Mouse (Mus musculus): ENCODE measurements around the gene Cntnap2. TPM values are rescaled to one million over a fixed set of nuclear protein-coding genes. Genes with fewer than 3 reads are reported as not detected.

The Cntnap2 gene
- total and polyA plus RNA-seq, 2 experiments from 2014 or later, result 0.04 to 1.4 TPM

- TF ChIP-seq EP300 (IDR thresholded peaks at IDR 0.05; ENCODE audit: low read depth) (no peak), CTCF (IDR thresholded peaks at IDR 0.05; ENCODE audit: low read depth) (no peak)
- no peak overlapping the region for H3K27ac ChIP-seq (ENCODE audit: low read depth)
- H3K27me3 ChIP-seq (ENCODE audit: control insufficient read depth, insufficient read depth, low read length), result no peaks in the 10 kb centered on the region
- no peaks in the 10 kb centered on the region for H3K36me3 ChIP-seq (replicated peaks; ENCODE audit: control insufficient read depth, insufficient read depth, low read length)
- no peaks in the 10 kb centered on the region for H3K4me1 ChIP-seq (ENCODE audit: control insufficient read depth, insufficient read depth)
- ATAC-seq (ENCODE audit: insufficient read depth, low read depth) (no peak), DNase-seq (ENCODE audit: low spot score) (no peak)
- no peak overlapping the region for H3K4me2 ChIP-seq (ENCODE audit: low read depth, low read length)
- no peak overlapping the region for H3K9ac ChIP-seq (replicated peaks; ENCODE audit: low read depth, low read length)
- 16% methylated on average over 3 of the region's 3 CpGs for WGBS
- no peak overlapping the region for H3K4me3 ChIP-seq (ENCODE audit: low read depth, low read length)
- H3K9me3 ChIP-seq (replicated peaks; ENCODE audit: control insufficient read depth, low read length), result no peaks in the 10 kb centered on the region
Observed at GRCm38 (mm10) chr6:47259626-47260114, 2200.5 kb downstream of the Cntnap2 start.

- Histone ChIP-seq H3K4me3 (ENCODE audit: low read depth, low read length) (no peak overlapping the region), H3K9ac (replicated peaks; ENCODE audit: low read depth, low read length) (no peak overlapping the region), H3K4me1 (ENCODE audit: control insufficient read depth, insufficient read depth) (no peaks in the 10 kb centered on the region), H3K36me3 (replicated peaks; ENCODE audit: control insufficient read depth, insufficient read depth, low read length) (no peaks in the 10 kb centered on the region), H3K4me2 (ENCODE audit: low read depth, low read length) (no peak overlapping the region), H3K27me3 (ENCODE audit: control insufficient read depth, insufficient read depth, low read length) (no peaks in the 10 kb centered on the region), H3K9me3 (replicated peaks; ENCODE audit: control insufficient read depth, low read length) (no peaks in the 10 kb centered on the region), H3K27ac (ENCODE audit: low read depth) (no peak overlapping the region)
- DNase-seq (ENCODE audit: low spot score), result no peak
- 27% methylated on average over 3 of the region's 3 CpGs for WGBS
- TF ChIP-seq CTCF (IDR thresholded peaks at IDR 0.05; ENCODE audit: low read depth) (no peak), EP300 (IDR thresholded peaks at IDR 0.05; ENCODE audit: low read depth) (no peak)
- no peak for ATAC-seq (ENCODE audit: insufficient read depth, low read depth)
Observed at GRCm38 (mm10) chr6:47267236-47267635, 2208.1 kb downstream of the Cntnap2 start.

GRCm38 (mm10) chr6:47269455-47269854 lies 2210.3 kb downstream of the Cntnap2 start:
- Histone ChIP-seq H3K4me3 (ENCODE audit: low read depth, low read length) (no peak overlapping the region), H3K9me3 (replicated peaks; ENCODE audit: control insufficient read depth, low read length) (no peaks in the 10 kb centered on the region), H3K4me2 (ENCODE audit: low read depth, low read length) (no peak overlapping the region), H3K27me3 (ENCODE audit: control insufficient read depth, insufficient read depth, low read length) (no peaks in the 10 kb centered on the region), H3K27ac (ENCODE audit: low read depth) (no peak overlapping the region), H3K9ac (replicated peaks; ENCODE audit: low read depth, low read length) (no peak overlapping the region), H3K36me3 (replicated peaks; ENCODE audit: control insufficient read depth, insufficient read depth, low read length) (no peaks in the 10 kb centered on the region), H3K4me1 (ENCODE audit: control insufficient read depth, insufficient read depth) (no peaks in the 10 kb centered on the region)
- DNase-seq (ENCODE audit: low spot score) (no peak), ATAC-seq (ENCODE audit: insufficient read depth, low read depth) (no peak)
- 74% methylated on average over 3 of the region's 3 CpGs for WGBS
- TF ChIP-seq EP300 (IDR thresholded peaks at IDR 0.05; ENCODE audit: low read depth) (no peak), CTCF (IDR thresholded peaks at IDR 0.05; ENCODE audit: low read depth) (no peak)

- Histone ChIP-seq H3K4me2 (ENCODE audit: low read depth, low read length) (no peak overlapping the region), H3K27ac (ENCODE audit: low read depth) (no peak overlapping the region), H3K4me3 (ENCODE audit: low read depth, low read length) (no peak overlapping the region), H3K27me3 (ENCODE audit: control insufficient read depth, insufficient read depth, low read length) (no peaks in the 10 kb centered on the region), H3K9me3 (replicated peaks; ENCODE audit: control insufficient read depth, low read length) (no peaks in the 10 kb centered on the region), H3K9ac (replicated peaks; ENCODE audit: low read depth, low read length) (no peak overlapping the region), H3K36me3 (replicated peaks; ENCODE audit: control insufficient read depth, insufficient read depth, low read length) (no peaks in the 10 kb centered on the region), H3K4me1 (ENCODE audit: control insufficient read depth, insufficient read depth) (no peaks in the 10 kb centered on the region)
- TF ChIP-seq EP300 (IDR thresholded peaks at IDR 0.05; ENCODE audit: low read depth) (no peak), CTCF (IDR thresholded peaks at IDR 0.05; ENCODE audit: low read depth) (no peak)
- DNase-seq (ENCODE audit: low spot score), result no peak
- no peak for ATAC-seq (ENCODE audit: insufficient read depth, low read depth)
- WGBS, result 73% methylated on average over 3 of the region's 3 CpGs
Observed at GRCm38 (mm10) chr6:47271576-47271975, 2212.4 kb downstream of the Cntnap2 start.

GRCm38 (mm10) chr6:47272606-47273575 lies 2213.7 kb downstream of the Cntnap2 start:
- H3K27me3 ChIP-seq (ENCODE audit: control insufficient read depth, insufficient read depth, low read length), result no peaks in the 10 kb centered on the region
- no peaks in the 10 kb centered on the region for H3K9me3 ChIP-seq (replicated peaks; ENCODE audit: control insufficient read depth, low read length)
- no peak overlapping the region for H3K4me3 ChIP-seq (ENCODE audit: low read depth, low read length)
- no peak overlapping the region for H3K9ac ChIP-seq (replicated peaks; ENCODE audit: low read depth, low read length)
- 61% methylated on average over 8 of the region's 8 CpGs for WGBS
- ATAC-seq (ENCODE audit: insufficient read depth, low read depth) (no peak), DNase-seq (ENCODE audit: low spot score) (no peak)
- H3K36me3 ChIP-seq (replicated peaks; ENCODE audit: control insufficient read depth, insufficient read depth, low read length), result no peaks in the 10 kb centered on the region
- H3K4me2 ChIP-seq (ENCODE audit: low read depth, low read length), result no peak overlapping the region
- TF ChIP-seq EP300 (IDR thresholded peaks at IDR 0.05; ENCODE audit: low read depth), result no peak
- TF ChIP-seq CTCF (IDR thresholded peaks at IDR 0.05; ENCODE audit: low read depth), result no peak
- no peak overlapping the region for H3K27ac ChIP-seq (ENCODE audit: low read depth)
- no peaks in the 10 kb centered on the region for H3K4me1 ChIP-seq (ENCODE audit: control insufficient read depth, insufficient read depth)
